Mouse (Mus musculus): ENCODE results near the gene Slitrk6. TPM values are rescaled to one million over a fixed set of nuclear protein-coding genes. Genes with fewer than 3 reads are reported as not detected.

Gene Slitrk6
- total and polyA plus RNA-seq, 3 experiments, result not detected

GRCm38 (mm10) chr14:110724026-110724576 lies 30.8 kb downstream of the Slitrk6 start:
- Histone ChIP-seq H3K4me2 (ENCODE audit: insufficient read depth, low read depth, poor library complexity, severe bottlenecking) (no peak overlapping the region), H3K79me2 (replicated peaks; ENCODE audit: control insufficient read depth, extremely low read depth, insufficient read depth, poor library complexity, severe bottlenecking) (no peaks in the 10 kb centered on the region), H3K27ac (ENCODE audit: insufficient read depth, low read depth) (no peak overlapping the region), H3K27me3 (replicated peaks) (no peaks in the 10 kb centered on the region), H3K4me3 (replicated peaks in 1 of 3; ENCODE audit: low read depth in 2 of 3, low read length in 2 of 3, poor library complexity in 1 of 3) (no peak overlapping the region), H3K9ac (ENCODE audit: insufficient read depth, low read depth) (no peak overlapping the region), H3K9me3 (replicated peaks; ENCODE audit: low read length) (peaks cover 26% of the 10 kb centered on the region), H3K36me3 (replicated peaks in 1 of 2; ENCODE audit: control insufficient read depth in 1 of 2, insufficient read depth in 1 of 2, low read length in 1 of 2) (no peaks in the 10 kb centered on the region), H3K4me1 (ENCODE audit: control insufficient read depth in 1 of 2, insufficient read depth in 2 of 2) (no peaks in the 10 kb centered on the region)
- in situ Hi-C loops (cut with MboI; ENCODE audit: low pct_ligation_motif_present, low pct_unique_long_range_greater_than_20kb, low sequenced_read_pairs) (no loop called here), dilution Hi-C loops (cut with MboI; ENCODE audit: extremely low pct_ligation_motif_present, extremely low pct_unique_long_range_greater_than_20kb, low sequenced_read_pairs) (no loop called here)
- no peak for DNase-seq (ENCODE audit: extremely low read depth)
- no peak for TF ChIP-seq ELF1 (IDR thresholded peaks at IDR 0.05; ENCODE audit: low read depth, low read length)
- TF ChIP-seq MXI1 (IDR thresholded peaks at IDR 0.05; ENCODE audit: low read depth, low read length), result no peak
- TF ChIP-seq ZMIZ1 (IDR thresholded peaks at IDR 0.05; ENCODE audit: low read depth, low read length), result no peak
- TF ChIP-seq JUN (IDR thresholded peaks at IDR 0.05; ENCODE audit: insufficient read depth, low read depth, low read length), result no peak
- TF ChIP-seq NRF1 (IDR thresholded peaks at IDR 0.05; ENCODE audit: low read depth, low read length), result no peak
- no peak for TF ChIP-seq UBTF (IDR thresholded peaks at IDR 0.05; ENCODE audit: low read depth, low read length)
- TF ChIP-seq POLR2AphosphoS2 (IDR thresholded peaks at IDR 0.05; ENCODE audit: low read depth, low read length), result no peak
- TF ChIP-seq TBP (conservative IDR thresholded peaks at IDR 0.05; ENCODE audit: low read depth, low read length), result no peak
- no peak for TF ChIP-seq SIN3A (IDR thresholded peaks at IDR 0.05; ENCODE audit: low read length)
- no peak for TF ChIP-seq ZKSCAN1 (IDR thresholded peaks at IDR 0.05; ENCODE audit: borderline replicate concordance, low read depth, low read length)
- TF ChIP-seq MEF2A (IDR thresholded peaks at IDR 0.05; ENCODE audit: borderline replicate concordance, low read depth, low read length), result no peak
- TF ChIP-seq GABPA (IDR thresholded peaks at IDR 0.05; ENCODE audit: insufficient replicate concordance, low read depth, low read length), result no peak

All from CH12.LX (cell line).